Mouse (Mus musculus): Measurements from ENCODE around the gene Zc3h8. TPM values are rescaled to one million over a fixed set of nuclear protein-coding genes. Genes with fewer than 3 reads are reported as not detected.

Zc3h8 gene
- polyA plus RNA-seq (2015; fragmentation: Nextera tagmentation; extraction: Ambion mirVana): 10.5 and 11.3 TPM in 2 replicates

- WGBS: 2% methylated on average over 65 of the region's 65 CpGs
- Histone ChIP-seq H3K9ac (replicated peaks) (peak within 1 kb of the TSS; percentile 71), H3K27ac (replicated peaks) (peak within 1 kb of the TSS; percentile 79), H3K4me2 (replicated peaks) (peak within 1 kb of the TSS; percentile 68), H3K9me3 (no peaks in the 10 kb centered on the region), H3K4me1 (peaks cover 8% of the 10 kb centered on the region), H3K27me3 (no peaks in the 10 kb centered on the region), H3K36me3 (0 out of 2 replicates have a peak, but pooled peaks cover 2% of the 10 kb centered on the region), H3K4me3 (peak within 1 kb of the TSS; percentile 65)
- ATAC-seq (replicated peaks): peak; percentile 94
Observed at GRCm38 (mm10) chr2:128943538-128944528, at the start of gene Zc3h8. Gene Zc3h8 (minus strand): TSS chr2:128944077.

- H3K4me3 ChIP-seq: no peak overlapping the region
- no peaks in the 10 kb centered on the region for H3K36me3 ChIP-seq
- no peak for ATAC-seq (replicated peaks)
- H3K9me3 ChIP-seq: no peaks in the 10 kb centered on the region
- no peak overlapping the region for H3K9ac ChIP-seq (replicated peaks)
- no peaks in the 10 kb centered on the region for H3K4me1 ChIP-seq
- 92% methylated on average over 3 of the region's 3 CpGs for WGBS
- H3K27me3 ChIP-seq: no peaks in the 10 kb centered on the region
- no peak overlapping the region for H3K27ac ChIP-seq (replicated peaks)
- no peak overlapping the region for H3K4me2 ChIP-seq (replicated peaks)
Observed at GRCm38 (mm10) chr2:128984746-128985145, 40.9 kb upstream of the Zc3h8 start.

DNA sequence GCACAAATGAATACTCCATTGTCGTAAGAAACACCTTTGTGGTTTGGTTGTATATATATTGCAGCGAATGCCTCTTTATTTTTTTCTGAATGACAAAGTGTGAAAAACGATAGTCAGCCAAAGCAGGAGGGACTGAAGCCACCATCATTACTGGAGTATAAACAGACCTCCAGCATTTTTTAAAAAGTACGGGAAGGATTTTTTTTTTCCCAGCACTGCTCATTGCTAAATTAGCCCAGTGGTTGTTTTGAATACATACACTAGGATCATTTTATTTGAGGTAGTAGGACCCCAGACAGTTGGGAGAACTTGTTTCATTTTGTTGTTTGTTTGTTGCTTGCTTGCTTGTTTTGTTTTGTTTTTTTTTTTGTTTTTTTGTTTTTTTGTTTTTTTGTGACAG is 31.7 kb upstream of the Zc3h8 start:
- no peak overlapping the region for H3K4me2 ChIP-seq (replicated peaks)
- no peaks in the 10 kb centered on the region for H3K36me3 ChIP-seq
- H3K9ac ChIP-seq (replicated peaks): no peak overlapping the region
- no peaks in the 10 kb centered on the region for H3K9me3 ChIP-seq
- no peaks in the 10 kb centered on the region for H3K4me1 ChIP-seq
- H3K4me3 ChIP-seq: no peak overlapping the region
- H3K27me3 ChIP-seq: no peaks in the 10 kb centered on the region
- 72% methylated on average over 4 of the region's 4 CpGs for WGBS
- no peak overlapping the region for H3K27ac ChIP-seq (replicated peaks)
- no peak for ATAC-seq (replicated peaks)

DNA sequence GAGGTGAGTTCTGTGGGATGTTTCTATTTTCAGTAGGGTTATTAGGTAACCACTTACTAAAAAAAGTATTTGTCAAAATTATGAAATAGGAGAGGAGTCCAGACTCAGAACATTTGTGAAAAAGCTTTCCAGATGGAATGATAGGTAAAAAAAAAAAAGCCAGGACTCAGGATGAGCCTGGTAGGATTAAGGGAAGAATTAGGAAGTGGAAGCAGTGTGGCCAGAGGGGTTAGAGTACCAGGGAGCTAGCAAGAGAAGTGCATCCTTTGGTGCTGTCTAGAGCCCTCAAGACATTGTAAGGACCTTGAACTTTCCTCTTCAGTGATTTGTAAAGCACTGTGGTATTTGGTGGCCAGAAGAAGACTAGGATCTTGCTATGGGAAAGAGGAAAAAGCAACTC is 28.4 kb upstream of the Zc3h8 start:
- no peak overlapping the region for H3K27ac ChIP-seq (replicated peaks)
- no peak overlapping the region for H3K4me2 ChIP-seq (replicated peaks)
- no peaks in the 10 kb centered on the region for H3K36me3 ChIP-seq
- H3K4me3 ChIP-seq: no peak overlapping the region
- H3K9ac ChIP-seq (replicated peaks): no peak overlapping the region
- H3K4me1 ChIP-seq: no peaks in the 10 kb centered on the region
- H3K27me3 ChIP-seq: no peaks in the 10 kb centered on the region
- no peaks in the 10 kb centered on the region for H3K9me3 ChIP-seq
- no peak for ATAC-seq (replicated peaks)

GRCm38 (mm10) chr2:128968475-128969083 is 24.7 kb upstream of the Zc3h8 start:
- Histone ChIP-seq H3K4me1 (peaks cover 11% of the 10 kb centered on the region), H3K4me2 (replicated peaks) (peak overlapping the region; percentile 39), H3K36me3 (no peaks in the 10 kb centered on the region), H3K9me3 (no peaks in the 10 kb centered on the region), H3K4me3 (peak overlapping the region; percentile 90), H3K27ac (replicated peaks) (peak overlapping the region; percentile 100), H3K9ac (replicated peaks) (peak overlapping the region; percentile 100), H3K27me3 (no peaks in the 10 kb centered on the region)
- ATAC-seq (replicated peaks): no peak

- peak within 1 kb of the TSS; percentile 100 for H3K27ac ChIP-seq (replicated peaks)
- H3K27me3 ChIP-seq: no peaks in the 10 kb centered on the region
- H3K9me3 ChIP-seq: no peaks in the 10 kb centered on the region
- H3K9ac ChIP-seq (replicated peaks): peak within 1 kb of the TSS; percentile 100
- under 1% methylated on average over 78 of the region's 80 CpGs for WGBS
- peak within 1 kb of the TSS; percentile 47 for H3K4me2 ChIP-seq (replicated peaks)
- ATAC-seq (replicated peaks): peak; percentile 68
- no peaks in the 10 kb centered on the region for H3K36me3 ChIP-seq
- H3K4me3 ChIP-seq: peak within 1 kb of the TSS; percentile 90
- peaks cover 11% of the 10 kb centered on the region for H3K4me1 ChIP-seq
Observed at GRCm38 (mm10) chr2:128967661-128968441, 24.0 kb upstream of the Zc3h8 start, which contains the start of gene Gm10762. Gene Gm10762 (minus strand): TSS chr2:128967725.

DNA sequence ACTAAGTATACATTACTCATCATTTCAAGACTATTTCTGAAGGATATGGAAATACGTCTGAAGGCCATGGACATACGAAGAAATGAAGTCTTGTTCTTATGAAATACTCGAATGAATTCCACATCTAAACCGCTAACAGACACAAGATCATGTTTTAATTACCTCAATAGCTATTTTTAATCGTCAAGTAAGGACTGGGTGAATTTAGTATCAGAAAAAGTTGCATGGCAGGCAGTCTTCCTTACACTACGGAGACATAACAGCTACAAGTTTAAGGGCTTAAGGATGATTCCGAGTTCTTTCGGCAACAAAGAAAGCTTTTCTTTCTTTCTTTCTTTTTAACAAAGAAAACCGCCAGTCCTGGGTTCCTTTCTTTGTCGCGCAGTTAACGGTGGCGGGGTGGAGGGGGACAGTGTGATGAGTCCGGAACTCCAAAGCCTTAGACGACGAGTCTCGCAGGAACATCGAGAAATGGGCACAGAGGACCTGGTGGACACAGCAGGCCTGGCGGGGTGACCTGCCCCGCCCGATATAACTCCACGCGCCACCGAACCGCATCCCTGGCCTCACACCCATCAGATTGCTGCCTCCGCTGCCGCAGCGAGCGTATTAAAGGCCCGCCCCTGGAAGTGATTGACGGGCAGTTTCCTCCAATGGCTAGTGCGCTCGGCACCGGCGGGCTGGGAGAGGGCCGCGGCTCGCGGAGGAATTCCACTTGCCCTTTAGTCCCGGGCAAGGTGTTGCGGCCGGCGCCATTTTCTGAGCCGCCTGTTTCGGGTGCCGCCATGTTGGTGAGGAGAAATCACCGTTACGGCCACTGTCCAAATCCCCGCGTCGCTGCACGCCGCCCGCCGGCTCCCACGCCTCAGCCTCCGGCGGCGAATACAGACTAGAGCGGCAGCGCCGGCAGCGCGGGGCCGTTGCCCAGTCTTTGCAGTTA is 23.0 kb upstream of the Zc3h8 start, which contains the start of gene Zc3h6:
Gene Zc3h6 (plus strand): TSS at position 762 of the 940 bp plus-strand sequence.
- ATAC-seq (replicated peaks): peak; percentile 98
- Histone ChIP-seq H3K4me2 (replicated peaks) (peak within 1 kb of the TSS; percentile 47), H3K27ac (replicated peaks) (peak within 1 kb of the TSS; percentile 100), H3K9me3 (no peaks in the 10 kb centered on the region), H3K36me3 (no peaks in the 10 kb centered on the region), H3K9ac (replicated peaks) (peak within 1 kb of the TSS; percentile 100), H3K4me3 (peak within 1 kb of the TSS; percentile 90), H3K4me1 (peaks cover 11% of the 10 kb centered on the region), H3K27me3 (no peaks in the 10 kb centered on the region)
- under 1% methylated on average over 65 of the region's 65 CpGs for WGBS

- Histone ChIP-seq H3K4me2 (replicated peaks) (peak overlapping the region; percentile 47), H3K36me3 (no peaks in the 10 kb centered on the region), H3K9ac (replicated peaks) (0 out of 2 replicates have a peak overlapping the region, but pooled peaks have one; percentile 32), H3K27me3 (no peaks in the 10 kb centered on the region), H3K9me3 (no peaks in the 10 kb centered on the region), H3K27ac (replicated peaks) (peak overlapping the region; percentile 100), H3K4me1 (peaks cover 11% of the 10 kb centered on the region), H3K4me3 (peak overlapping the region; percentile 90)
- 4% methylated on average over 6 of the region's 6 CpGs for WGBS
- ATAC-seq (replicated peaks): no peak
Observed at GRCm38 (mm10) chr2:128966236-128966635, 22.4 kb upstream of the Zc3h8 start.

DNA sequence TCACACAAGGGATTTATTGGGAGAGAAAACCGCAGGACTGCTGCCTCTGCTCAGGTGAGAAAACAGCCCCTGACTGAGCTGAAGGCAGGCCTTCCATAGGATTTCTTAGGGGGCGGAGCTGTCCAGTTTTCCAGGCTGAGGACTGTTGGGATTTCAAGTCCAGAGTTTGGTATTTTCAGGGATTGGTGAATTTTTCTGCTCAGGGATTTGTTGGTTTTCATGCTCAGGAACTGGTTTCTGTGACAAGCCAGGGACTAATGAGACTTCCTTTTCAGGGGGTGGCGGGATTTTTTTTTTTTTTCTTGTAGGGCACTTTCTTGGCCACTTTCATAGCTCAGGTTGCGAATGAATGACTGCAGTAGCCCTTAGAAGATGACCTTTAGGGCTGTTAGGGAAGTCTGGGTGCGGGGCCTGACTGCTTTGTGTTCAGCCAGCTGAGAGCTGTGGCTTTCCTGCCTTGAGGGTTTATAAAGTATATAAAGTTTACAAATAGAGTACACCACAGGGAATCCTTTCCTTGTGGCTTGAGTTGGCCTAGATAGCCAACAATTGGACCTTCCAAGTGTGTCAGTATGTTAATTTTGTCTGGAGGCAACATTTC is 21.7 kb upstream of the Zc3h8 start:
- peak overlapping the region; percentile 13; the same call in 1 of the 2 replicates for H3K9ac ChIP-seq (replicated peaks)

GRCm38 (mm10) chr2:128954186-128954585 is 10.3 kb upstream of the Zc3h8 start:
- Histone ChIP-seq H3K9me3 (no peaks in the 10 kb centered on the region), H3K4me3 (no peak overlapping the region), H3K27ac (replicated peaks) (no peak overlapping the region), H3K27me3 (no peaks in the 10 kb centered on the region), H3K36me3 (no peaks in the 10 kb centered on the region), H3K4me1 (no peaks in the 10 kb centered on the region), H3K9ac (replicated peaks) (no peak overlapping the region), H3K4me2 (replicated peaks) (no peak overlapping the region)
- ATAC-seq (replicated peaks): no peak

More for the DNA sequence above, 21.7 kb upstream of the Zc3h8 start:
- Histone ChIP-seq H3K9me3 (no peaks in the 10 kb centered on the region), H3K36me3 (no peaks in the 10 kb centered on the region), H3K4me2 (replicated peaks) (peak overlapping the region; percentile 47), H3K4me3 (peak overlapping the region; percentile 90), H3K27ac (replicated peaks) (peak overlapping the region; percentile 100), H3K4me1 (peaks cover 11% of the 10 kb centered on the region), H3K27me3 (no peaks in the 10 kb centered on the region)
- ATAC-seq (replicated peaks): no peak
- 40% methylated on average over 5 of the region's 5 CpGs for WGBS

All from forebrain, embryonic 15.5 days (tissue).